Mouse (Mus musculus) liver, embryonic 18 days (tissue): ENCODE measurements around the gene Topaz1. TPM values are rescaled to one million over a fixed set of nuclear protein-coding genes. Genes with fewer than 3 reads are reported as not detected.

Source experiments
- polyA plus RNA-seq: library from polyadenylated mRNA; depleted of rRNA; stranded (reverse); fragments of >200 nt; gene quantifications from 2 replicates; pipeline ENCODE4 v1.2.3, GENCODE M21; 2012; rRNA removed

Topaz1 gene
- not detected in 2 replicates for polyA plus RNA-seq

DNA sequence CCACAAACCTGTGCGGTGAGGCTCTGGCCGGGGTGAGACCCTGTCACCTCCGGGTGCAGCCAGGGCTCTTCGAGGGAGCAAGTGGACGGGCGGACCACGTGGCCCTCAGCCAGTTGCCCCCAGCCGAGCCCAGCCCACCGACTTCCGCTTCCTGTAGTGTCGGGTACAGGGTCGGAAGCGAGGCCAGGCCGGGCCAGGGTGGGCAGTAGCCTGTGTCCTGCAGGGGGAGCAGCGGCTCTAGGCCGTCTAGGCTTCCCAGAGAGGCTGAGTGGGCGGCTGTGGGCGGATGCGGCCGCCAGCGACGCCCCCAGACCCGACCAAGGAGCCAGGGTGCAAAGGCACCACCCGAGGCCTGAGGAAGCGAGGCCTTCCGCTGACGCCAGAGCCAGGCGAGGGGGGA lies at the start of gene Topaz1:
Gene Topaz1 (plus strand): TSS at position 287 of the 400 bp plus-strand sequence.

DNA sequence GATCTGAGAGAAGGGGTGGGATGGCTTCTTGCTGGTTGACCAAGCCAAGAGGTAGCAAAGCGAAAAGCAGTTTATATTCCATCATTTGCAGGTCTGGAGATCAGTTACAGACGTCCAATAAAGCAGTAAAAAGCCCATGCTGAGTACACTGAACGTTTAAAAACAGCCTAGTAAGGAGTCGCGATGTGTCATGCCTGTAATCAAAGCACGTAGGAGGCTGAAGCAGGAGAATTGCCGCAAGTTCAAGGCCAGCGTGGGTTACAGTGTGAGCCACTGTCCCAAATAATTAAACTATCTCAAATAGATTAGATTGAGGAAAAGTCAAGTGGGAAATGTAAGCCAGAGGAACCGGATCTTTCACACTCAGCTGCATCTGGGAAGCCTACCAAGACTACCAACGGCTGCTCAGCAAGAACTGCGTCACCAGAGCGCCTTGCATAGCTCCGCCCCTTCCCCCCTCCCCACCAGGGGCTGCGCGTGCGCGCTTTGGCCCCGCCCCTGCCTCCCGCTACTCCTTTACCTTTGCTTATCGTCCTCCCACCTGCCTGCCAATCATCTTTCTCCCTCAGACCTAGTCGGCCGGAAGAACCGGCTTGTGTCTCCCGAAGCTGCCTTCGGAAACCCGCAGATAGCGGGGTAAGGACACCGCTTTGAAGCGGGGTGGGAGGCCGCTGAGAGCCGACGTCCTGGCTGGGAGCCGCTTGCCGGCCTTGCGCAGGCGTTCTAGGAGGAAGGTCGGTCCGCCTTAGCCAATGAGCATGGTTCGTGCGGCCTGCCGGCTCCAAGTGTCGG lies 58.1 kb downstream of the Topaz1 start, which contains the start of gene Tcaim:
Gene Tcaim (plus strand): TSS at position 487 of the 792 bp plus-strand sequence.

DNA sequence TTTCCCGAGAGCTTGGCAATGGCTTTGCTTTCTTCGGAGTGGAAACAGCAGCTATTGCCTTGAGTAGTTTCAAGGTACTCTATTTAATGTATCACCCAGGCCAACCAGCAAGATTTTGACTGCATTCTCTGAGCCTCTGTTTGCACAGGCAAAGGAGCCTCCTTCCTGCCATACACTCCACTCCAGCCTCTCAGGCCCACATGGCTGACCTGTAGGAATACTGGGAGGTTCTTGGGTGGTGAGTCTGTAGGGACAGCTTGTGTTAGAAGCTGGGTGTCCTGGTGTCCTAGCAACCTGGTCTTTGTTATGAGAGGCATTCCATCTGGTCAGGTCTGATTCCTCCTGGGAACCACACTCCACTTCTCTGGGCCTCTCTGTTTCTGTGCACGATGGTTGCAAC lies 96.6 kb downstream of the Topaz1 start, which contains the start of gene Gm35549:
Gene Gm35549 (minus strand): TSS at position 276 of the 400 bp plus-strand sequence.

Other genes starting within 250 kb of the Topaz1 start
- 2.2 and 2.3 TPM in 2 replicates for gene Tcaim, start 58.2 kb downstream of the Topaz1 start, polyA plus RNA-seq
- not detected in 2 replicates for gene Gm35549, start 96.7 kb downstream of the Topaz1 start, polyA plus RNA-seq
- 20.0 and 20.1 TPM in 2 replicates for gene Zfp445, start 118.7 kb downstream of the Topaz1 start, polyA plus RNA-seq
- 2.5 and 2.7 TPM in 2 replicates for gene Zkscan7, start 138.3 kb downstream of the Topaz1 start, polyA plus RNA-seq
- gene Zfp105, start 175.7 kb downstream of the Topaz1 start, polyA plus RNA-seq = 1.3 and 1.4 TPM in 2 replicates
- 7.7 and 8.6 TPM in 2 replicates for gene 1110059G10Rik, start 203.7 kb downstream of the Topaz1 start, polyA plus RNA-seq
- gene Kif15, start 203.7 kb downstream of the Topaz1 start, polyA plus RNA-seq = 19.3 and 22.8 TPM in 2 replicates